Mouse (Mus musculus) bone marrow macrophage, adult 2 months (primary cell): ENCODE data around the gene Dlat.

Experiments
- CTCF ChIP-seq: IDR thresholded peaks from 2 replicates; pipeline ENCODE4 v1.5.1; 2012; ENCODE audit warnings: low read depth, mild to moderate bottlenecking, low read length, moderate library complexity
- POLR2A ChIP-seq: IDR thresholded peaks from 2 replicates; pipeline ENCODE4 v1.6.1; 2012; ENCODE audit warnings: mild to moderate bottlenecking, low read depth, low read length, borderline replicate concordance

GRCm38 (mm10) chr9:50658941-50659388 is 615 bp downstream of the Dlat start:
- TF ChIP-seq CTCF (no peak), POLR2A (no peak)
